Mouse (Mus musculus) kidney, adult 8-10 months (tissue): ENCODE data around the gene Suox.
"Not testable (repeated sequence)": the region's sequence is repeated elsewhere in the genome, so short reads cannot be mapped to it uniquely, and the experiment has no call there.

ENCODE experiments used
- DNase-seq, 2 experiments: peaks; one replicate each; pipeline ENCODE4 v3.0.0; 2022

The Suox gene

DNA sequence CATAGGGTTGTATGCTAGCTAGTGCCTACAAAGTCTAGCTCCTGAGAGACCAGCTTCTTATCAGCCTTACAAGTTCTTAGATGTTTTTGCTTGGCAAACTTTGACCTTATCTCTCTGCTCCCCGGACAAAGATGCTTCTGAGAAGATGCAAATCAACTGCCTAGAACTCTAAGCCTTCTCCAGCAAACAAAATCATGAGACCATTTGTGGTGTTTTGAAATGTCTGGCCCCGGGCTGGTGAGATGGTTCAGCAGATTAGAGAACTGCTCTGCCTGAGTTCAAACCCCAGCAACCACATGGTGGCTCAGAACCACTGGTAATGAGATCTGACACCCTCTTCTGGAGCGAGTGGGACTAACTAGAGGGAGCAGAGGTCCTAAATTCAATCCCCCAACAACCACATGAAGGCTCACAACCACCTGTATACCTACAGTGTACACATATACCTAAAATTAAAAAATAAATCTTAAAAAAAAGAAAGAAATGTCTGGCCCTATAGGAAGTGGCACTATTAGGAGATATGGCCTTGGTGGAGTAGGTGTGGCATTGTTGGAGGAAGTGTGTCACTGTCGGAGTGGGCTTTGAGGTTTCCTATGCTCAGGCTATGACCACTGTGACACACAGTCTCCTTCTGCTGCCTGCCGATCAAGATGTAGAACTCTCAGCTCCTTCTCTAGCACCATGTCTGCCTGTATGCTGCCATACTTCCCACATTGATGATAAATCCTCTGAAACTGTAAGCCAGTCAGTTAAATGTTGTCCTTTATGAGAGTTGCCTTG lies 10.2 kb downstream of the Suox start:
- DNase-seq = no peak

DNA sequence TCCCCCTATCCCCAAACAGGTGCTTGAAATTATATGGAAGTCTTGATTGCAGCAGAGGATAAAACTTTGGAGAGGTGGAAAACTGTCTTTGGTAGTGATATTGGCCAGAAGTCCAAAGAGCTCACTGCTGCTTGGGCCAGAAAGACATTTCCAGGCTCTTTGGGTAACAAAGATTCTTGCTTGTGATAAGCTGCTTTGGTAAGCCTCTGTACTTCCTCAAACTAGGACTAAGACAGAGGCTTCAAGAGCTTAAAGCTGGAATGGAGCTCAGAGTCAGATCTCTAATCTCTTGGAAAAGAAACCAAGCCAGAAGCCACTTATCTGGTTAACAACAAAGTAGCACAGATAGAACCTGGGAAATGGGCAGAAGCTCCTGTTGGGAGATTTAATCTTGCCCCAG lies 11.4 kb downstream of the Suox start:
- DNase-seq = no peak

DNA sequence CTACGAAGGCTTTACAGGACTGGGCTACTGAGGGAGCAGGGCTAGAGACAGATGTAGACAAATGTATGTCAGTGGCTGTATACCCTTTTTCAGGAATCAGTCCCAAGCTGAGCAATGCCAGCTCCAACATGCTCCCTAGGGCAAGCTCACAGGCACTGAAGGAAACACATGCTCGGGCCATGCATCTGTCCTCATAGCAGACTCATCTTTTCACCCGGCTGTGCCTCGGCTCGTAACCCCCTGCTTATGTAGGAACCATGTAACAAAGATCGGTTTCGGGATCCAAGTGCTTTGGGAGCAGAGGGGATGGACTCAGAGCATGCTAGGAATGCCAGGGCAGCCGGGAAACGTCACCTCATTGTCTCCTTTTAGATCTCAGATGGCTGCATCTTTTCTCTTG lies 14.4 kb downstream of the Suox start:
- no peak for DNase-seq

DNA sequence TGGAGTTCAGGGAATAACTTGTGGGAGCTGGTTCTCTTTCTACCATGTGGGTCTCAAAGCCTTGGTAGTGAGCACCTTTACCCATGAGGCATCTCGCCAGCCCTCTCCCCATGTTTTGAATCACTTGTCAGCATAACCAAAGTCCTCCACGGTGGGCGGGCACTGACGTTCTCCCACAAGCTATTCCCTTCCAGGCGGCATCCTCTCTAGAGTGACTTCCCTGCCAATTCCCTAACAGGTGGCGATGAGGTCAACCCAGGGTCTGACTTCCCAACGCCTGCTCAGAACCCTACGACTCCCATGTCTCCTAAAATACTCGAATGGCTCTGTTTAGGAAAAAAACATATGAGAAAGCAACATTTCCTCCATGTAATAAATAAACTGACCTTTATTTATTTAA lies 16.0 kb downstream of the Suox start:
- peak; percentile 42 to 49 for DNase-seq

DNA sequence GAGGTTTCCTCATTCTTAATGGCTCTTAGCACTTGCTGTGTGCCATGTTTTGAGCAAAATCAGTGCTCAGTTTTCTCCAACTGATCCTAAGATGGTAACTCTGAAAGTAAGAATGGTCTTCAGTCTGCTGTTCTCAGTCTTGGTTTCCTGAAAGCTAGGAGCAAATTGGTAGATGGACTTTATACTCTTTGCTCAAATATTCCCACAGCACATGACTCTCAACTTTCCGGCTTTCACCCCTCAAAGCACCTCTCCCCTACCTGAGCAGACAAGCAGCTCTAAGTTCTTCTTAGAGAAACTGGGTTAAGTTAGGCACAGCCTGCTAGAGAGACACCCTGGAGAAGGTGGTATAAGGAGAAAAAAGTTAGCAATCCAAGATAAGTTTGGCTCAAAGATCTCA lies 17.1 kb downstream of the Suox start:
- DNase-seq = peak; percentile 47 to 49

DNA sequence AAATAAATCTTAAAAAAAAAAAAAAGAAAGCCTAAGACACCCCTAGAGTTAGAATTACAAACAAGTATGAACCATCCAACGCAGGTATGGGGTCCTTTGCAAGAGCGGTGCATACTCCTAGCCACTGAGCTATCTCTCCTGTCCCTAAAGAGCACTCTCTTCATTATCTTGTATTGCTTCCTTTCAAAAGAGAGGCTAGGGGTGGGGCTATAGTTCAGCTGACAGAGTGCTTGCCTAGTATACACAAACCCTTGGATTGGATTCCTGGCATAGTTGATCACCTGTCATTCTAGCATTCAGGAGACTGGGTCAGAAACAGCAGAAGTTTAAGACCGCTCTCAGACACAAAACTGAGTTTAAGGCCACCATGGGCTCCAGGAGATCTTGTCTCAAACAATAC lies 18.6 kb downstream of the Suox start:
- DNase-seq = peak in 1 of 2 experiments; percentile 37

DNA sequence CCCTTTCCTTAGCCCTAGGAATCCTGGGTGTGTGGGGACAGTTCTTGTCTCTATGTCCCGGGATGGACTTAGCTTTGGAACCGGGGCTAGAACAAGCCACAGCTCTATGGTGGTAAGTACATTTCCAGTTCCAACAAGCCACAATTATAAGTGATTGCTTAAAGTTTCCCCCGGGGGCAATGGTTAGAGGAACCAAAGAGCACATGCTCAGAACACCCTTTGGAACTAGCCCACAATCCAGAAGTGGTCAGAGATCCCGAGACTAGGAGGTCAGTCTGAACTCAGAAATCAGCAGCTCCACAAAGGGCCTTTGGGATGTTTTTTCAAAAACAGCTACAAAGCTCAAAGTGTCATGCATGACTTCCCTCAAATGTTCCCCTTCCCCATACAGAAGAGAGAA lies 20.0 kb downstream of the Suox start:
- peak; percentile 64 to 83 for DNase-seq

DNA sequence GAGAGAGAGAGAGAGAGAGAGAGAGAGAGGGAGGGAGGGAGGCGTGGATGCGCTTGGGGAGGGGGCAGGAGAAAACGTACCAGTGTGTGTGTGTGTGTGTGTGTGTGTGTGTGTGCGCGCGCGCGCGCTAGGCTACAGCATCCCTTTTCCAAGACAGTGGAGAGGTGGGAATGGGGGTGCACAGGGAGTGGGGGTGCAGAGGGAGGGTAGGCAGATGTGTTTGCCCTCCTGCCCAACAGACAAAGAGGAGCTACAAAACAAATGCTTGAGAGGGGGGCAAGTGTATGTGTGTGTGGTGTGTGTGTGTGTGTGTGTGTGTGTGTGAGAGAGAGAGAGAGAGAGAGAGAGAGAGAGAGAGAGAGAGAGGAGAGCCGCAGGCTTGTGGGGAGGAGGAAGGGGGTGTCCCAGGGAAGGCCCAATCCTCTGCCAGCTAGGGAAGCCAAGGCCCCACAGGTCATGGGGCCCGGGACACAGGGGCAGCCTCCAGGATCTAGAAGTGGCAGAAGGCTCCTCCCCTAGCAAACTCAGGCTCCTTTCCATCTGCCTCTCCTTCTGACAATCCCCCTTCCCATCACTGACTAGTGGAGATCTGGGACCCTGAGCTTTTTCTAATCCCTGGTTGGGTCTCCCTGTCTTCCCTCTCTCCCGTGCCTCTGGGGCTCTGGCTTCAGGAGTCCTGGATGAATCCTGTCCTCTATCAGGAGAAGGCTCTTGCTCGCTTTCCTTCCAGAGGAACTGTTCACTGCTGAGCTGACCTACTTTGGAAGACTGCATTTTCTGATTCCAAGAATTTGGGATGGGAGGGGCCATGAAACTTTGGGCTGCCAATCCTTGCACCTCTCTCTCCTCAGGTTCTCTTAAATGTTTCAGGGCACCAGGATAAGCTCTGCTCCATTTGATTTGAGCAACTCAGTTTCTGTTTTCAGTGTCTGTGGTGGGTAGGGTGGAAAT lies 27.5 kb downstream of the Suox start:
- DNase-seq = peak in 1 of 2 experiments; percentile 27

DNA sequence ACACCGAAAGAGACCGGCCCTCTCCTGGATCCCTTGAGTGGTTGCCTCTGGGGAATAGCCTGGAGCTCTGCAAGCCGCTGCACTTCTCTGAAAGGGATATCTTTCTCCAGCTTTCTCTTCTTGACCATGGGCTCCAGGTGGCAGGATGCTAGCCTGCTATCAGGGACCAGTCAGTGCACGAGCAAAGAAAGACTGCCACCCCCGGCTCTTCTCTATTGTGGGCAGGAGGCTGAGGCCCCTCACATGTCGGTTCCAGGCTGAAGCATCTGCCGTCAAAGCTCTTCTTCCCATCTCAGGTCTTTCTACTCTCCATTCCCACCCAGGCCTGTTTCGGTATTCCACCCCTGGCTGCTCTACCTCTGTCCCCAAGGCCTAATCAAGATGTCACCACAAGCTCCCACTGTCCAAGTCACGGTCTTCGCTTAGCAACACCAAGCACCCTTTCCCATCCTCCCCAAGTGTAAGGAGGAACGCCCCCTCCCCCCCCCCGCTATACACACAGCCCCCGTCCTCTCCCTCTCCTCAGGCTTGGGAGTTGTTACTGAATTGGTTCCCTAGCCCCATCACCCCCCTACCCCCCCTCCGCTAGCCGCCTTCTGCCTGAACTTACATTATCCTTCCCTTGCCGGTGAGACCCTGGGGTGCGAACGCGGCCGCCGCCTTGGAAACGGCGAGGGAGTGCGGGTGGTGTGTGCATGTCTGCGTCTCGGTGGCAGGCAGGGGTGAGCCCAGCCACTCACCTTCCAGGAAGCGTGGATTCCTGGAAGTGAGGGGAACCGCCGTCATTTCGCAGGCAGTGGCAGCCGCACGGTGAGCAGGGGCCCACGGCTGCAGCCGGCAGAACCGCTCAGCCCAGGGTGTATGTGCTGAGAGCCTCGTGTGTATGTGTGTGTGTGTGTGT lies 28.5 kb downstream of the Suox start, which contains the start of gene Ikzf4:
Ikzf4 (minus strand) TSS at position 881 of the 901 bp plus-strand sequence.
- peak in 1 of 2 experiments; percentile 25 for DNase-seq

DNA sequence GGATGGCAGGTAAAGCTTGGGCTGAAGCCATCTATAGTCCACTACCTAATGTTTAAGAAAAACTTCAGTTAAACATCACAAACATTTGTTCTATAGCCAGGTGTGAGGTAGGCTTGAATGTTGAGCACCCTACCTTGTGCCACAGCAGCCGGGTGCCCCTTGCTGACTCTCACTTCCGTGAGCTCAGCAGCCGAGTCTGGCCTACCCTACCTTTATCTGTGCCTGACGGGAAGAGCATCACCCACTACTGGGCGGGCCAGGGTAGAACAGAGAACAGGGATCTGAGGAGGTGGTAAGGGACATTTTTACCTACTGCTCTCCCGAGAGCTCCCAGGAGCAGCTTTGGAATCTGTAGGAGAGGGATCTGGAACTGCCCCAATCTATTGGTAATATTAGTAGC lies 31.1 kb downstream of the Suox start:
- DNase-seq = no peak

DNA sequence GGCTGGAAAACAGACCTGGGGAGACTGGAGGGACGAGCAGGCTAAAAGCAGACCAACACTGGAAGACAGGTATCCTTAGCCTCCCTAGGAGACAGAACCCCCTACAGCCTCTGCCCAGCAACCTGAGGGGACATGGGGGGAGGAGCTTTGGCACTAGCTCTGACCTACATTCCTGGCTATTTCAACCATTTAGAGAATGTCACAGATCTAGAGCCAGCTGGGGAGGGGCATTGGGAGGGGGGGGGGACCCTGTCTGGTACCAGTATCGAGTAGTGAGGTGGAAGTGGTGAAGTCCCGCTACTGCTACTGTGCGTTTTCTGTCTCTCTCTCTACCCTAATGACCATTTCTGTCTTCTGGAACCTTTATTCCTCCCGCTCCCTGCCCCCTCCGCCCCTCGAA lies 32.0 kb downstream of the Suox start:
- no peak for DNase-seq

DNA sequence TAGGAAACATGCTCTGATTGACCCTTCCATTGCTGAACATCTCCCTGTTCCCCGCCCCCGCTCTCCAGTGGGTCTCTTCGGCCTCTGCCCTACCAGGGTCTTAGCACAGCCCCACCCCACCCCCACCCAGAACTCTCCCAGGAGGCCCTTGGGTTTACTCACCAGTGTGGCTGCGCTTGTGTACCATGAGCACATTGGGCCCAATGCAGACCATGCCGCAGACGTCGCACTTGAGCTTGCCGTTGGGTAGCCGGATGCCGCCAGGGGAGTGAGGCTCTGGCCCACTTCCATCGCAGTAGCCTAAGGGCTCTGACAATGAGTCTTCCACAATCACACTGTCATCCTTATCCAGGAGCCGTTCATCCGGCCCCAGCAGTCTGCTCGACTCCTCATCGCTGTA lies 33.0 kb downstream of the Suox start:
- no peak for DNase-seq

DNA sequence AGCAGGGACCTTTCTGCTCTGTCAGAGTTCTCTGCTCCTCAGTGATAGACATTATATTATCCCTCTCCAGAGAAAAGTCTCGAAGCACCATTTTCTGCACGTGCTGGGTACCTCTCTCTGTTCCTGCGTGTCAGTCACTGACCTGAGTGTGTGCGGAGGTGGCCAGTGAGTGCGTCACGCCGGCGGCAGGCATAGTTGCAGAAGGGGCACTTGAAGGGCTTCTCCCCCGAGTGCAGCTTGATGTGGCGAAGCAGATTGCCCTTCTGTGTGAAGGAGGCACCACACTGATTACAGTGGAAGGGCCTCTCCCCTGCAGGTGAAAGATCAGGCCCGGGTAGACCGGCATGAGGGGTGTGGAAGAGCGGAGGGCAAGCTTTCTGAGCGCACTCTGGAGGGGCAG lies 33.9 kb downstream of the Suox start:
- no peak for DNase-seq

DNA sequence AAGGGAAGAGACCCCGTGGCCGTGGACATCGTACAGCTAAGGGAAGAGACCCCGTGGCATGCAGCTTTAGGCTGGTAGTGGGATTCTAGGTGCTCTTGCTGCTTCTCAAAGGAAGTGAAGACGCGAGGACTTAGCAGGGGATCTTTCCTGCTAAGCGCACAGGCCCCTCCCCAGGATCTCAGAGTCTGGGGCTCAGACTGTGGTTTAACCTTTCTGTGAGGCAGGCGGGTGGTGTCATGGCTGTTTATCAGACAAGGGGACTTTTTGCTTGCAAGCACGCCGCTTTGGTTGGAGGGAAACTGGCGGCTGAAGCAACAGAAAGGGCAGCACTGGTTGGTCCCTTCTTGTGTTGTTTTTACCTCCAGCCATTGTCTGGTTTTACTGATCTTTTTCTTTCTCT lies 36.9 kb downstream of the Suox start:
- no peak for DNase-seq

DNA sequence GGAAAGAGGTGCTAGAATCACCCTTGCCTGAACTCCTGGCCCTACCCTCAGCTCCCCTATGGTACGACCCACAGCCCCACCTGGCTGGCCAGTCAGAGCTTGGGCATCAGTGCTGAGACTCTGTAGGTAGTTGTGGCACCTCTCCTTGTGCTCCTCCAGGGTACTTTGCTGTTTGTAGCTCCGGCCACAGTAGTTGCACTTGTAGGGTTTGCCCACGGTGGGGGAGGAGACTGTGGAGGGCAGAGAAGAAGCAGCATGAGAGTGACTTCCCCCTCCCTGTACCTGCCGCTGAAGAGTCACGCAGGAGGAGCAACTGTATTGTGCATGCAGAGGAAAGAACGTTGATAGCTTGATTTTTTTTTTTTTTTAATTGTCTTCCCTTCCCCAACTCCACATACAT lies 37.3 kb downstream of the Suox start:
- no peak for DNase-seq

DNA sequence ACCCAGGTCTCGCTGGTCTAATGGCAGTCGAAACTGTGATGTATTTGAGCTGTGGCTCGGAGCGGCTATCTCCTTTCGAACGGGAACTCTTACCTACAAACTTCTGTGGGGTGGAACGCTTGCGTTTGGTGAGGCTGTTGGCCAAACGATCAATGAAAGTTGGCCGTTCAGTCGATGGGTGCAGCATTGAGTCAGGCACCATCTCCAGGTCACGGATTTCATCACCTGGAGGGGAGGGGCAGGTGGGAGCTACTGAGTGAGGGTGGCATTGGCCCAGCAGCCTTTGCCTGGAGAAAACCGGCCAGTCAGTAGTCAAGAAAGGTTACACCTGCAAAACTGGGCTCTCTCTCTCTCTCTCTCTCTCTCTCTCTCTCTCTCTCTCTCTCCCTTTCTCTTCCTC lies 38.2 kb downstream of the Suox start:
- no peak for DNase-seq

DNA sequence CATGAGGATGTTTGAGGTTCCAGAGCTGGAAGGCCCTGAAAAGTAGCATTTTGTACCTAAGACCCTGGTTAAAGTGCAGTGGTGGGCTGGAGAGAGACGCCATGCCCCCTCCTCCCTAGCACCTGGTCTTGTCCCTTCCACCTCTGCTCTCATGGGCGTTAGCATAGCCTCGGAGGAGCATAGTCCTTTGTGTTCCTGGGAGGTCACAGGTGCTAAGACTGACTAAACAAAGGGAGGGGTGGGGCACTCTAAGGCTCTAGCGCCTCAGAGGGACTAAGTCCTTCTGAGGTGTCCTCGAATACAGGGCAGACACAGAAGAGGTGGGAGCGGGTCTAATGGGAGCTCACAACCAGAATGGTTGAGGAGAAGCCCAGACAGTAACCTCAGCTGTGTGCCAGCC lies 42.3 kb downstream of the Suox start:
- no peak for DNase-seq

DNA sequence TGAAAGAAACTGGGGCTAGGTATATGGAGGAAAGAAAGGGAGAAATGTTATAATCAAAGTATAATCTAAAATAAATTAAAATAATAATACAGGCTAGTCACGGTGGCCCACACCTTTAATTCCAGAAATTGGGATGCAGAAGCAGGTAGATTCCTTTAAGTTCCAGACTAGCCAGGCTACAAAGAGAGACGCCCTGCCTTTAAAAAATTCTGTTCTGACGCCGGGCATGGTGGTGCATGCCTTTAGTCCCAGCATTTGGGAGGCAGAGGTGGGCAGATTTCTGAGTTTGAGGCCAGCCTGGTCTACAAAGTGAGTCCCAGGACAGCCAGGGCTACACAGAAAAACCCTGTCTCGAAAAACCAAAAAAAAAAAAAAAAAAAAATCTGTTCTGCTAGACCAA lies 43.6 kb downstream of the Suox start:
- DNase-seq = not testable (repeated sequence)

DNA sequence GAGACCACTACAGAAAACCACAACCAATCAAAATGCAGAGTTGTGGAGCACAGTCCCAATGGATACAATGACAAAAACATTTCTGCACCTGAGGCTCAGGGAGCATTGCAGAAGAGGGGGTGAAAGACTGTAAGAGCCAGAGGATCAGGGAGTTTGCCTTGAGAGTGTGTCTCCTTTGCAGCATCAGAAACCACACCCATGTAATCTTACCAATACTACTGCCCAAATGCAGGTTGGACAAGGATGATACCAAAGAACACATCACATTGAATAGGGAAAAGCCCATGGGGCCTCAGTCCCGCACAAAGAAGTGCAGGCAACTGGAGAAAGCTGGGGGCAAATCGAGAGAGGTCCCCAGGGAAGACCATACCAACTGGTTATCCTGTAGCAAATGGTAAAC lies 44.1 kb downstream of the Suox start:
- DNase-seq = no peak

DNA sequence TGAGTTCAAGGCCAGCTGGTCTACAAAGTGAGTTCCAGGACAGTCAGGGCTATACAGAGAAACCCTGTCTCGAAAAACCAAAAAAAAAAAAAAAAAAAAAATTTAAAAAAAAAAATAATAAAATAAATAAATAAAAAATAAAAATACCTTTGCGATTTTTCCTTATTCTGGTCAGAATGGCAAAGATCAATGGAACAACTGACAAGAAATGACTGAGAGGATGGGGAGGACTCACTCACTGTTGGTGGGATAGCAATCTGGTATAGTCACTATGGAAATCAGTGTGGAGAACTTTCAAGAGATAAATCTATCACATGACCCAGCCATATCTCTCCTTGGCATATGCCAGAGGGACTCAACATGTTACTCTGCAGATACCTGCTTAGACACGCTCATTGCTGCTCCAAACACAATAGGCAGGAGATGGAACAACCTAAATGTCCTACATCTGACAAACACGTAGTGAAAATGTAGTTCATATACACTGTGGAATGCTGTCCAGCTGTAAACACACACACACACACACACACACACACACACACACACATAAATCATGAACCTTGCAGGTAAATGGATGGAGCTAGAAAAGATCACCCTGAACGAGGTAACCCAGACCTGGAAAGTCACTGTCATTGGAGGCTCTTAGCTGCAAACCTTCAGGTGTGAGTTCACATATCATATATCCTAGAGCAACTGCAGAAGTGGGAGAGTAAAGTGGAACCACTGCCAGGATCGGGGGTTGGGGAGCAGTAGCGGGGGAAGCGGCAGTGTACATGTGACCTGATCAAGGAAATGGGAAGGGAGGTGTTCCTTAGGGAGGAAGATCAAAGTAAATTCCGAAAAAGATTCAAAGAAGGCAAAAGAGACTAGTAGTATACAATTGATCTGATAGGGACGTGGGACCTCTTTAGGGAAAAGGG lies 46.2 kb downstream of the Suox start:
- no peak for DNase-seq
